Mouse (Mus musculus): ENCODE data around the gene Gde1. TPM values are rescaled to one million over a fixed set of nuclear protein-coding genes. Genes with fewer than 3 reads are reported as not detected.

Gene Gde1
- total RNA-seq, 2 experiments from 2014 or later: 39.4 to 47.5 TPM

- no peak for ATAC-seq (replicated peaks; ENCODE audit: low FRiP score, poor library complexity, severe bottlenecking)
Measured at GRCm38 (mm10) chr7:118708002-118708401, 2.4 kb upstream of the Gde1 start.

DNA sequence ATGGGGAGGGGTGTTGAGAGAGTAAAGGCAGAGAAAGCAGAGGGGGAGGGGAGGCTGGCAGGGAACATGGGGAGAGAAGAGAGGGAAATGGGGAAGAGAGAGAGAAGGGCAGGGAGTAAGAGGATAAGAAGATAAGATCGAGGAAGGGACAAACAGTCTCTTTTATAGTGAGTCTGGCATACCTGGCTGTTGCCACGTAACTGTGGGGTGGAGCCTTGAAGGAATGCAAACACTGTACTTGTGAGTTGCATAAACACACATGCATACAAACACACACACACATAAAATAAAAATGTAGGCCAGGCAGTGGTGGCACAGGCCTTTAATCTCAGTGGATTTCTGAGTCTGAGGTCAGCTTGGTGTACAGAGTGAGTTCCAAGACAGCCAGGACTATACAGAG lies 1.6 kb upstream of the Gde1 start:
- ATAC-seq (replicated peaks; ENCODE audit: low FRiP score, poor library complexity, severe bottlenecking): no peak

DNA sequence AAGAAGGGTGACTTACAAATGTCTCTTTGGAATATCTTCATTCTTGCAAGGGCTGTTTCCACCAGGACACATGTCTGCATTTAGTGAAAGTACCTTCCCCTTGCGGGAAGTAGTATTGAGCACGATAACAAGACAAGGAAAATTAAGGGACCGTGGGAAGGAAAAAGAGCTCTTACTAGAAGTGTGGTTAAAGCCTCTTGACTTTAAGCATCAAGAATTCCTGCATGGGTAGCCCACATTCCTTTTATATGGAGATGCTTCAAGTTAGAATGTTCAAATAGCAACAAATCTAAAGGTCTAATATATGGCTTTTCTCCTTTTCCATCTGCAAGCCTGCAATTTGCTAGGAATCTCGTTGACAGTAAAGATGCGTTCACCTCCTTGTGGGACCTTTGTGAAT lies 910 bp upstream of the Gde1 start:
- ATAC-seq (replicated peaks; ENCODE audit: low FRiP score, poor library complexity, severe bottlenecking): no peak

- no peak for ATAC-seq (replicated peaks; ENCODE audit: low FRiP score, poor library complexity, severe bottlenecking)
Measured at GRCm38 (mm10) chr7:118706051-118706450, 473 bp upstream of the Gde1 start.

DNA sequence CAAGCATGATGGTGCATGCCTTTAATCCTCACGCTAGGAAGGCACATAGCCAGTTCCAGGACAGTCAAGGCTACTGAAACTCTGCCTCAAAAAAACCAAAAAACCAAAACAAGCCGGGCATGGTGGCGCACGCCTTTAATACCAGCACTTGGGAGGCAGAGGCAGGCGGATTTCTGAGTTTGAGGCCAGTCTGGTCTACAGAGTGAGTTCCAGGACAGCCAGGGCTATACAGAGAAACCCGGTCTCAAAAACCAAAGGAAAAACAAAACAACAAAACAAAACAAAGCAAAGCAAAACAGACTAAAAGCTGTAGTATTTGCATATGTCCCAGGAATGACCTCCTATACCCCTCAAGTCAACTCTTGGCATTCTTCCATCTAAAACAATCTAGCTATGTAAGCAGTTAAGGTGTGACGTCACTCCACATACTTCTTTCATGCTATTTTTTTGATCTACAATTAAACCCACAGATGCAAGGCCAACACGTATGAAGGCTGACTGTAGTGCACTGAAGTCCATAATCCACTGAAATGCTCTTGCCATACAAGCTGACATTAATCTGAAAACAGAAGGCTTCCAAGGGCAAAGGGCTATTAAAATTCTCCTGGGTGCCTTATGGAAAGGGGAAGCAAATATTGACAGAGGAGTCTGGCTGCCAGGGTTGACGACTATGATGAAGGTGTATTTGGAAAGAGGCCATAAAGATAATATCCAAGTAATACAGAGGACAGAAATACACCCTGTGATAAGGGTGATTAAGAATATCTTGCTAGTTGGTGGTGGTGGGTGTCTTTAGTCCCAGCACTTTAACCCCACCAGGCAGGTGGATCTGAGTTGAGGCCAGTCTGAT lies 1.4 kb downstream of the Gde1 start:
- ATAC-seq (replicated peaks; ENCODE audit: low FRiP score, poor library complexity, severe bottlenecking): no peak

DNA sequence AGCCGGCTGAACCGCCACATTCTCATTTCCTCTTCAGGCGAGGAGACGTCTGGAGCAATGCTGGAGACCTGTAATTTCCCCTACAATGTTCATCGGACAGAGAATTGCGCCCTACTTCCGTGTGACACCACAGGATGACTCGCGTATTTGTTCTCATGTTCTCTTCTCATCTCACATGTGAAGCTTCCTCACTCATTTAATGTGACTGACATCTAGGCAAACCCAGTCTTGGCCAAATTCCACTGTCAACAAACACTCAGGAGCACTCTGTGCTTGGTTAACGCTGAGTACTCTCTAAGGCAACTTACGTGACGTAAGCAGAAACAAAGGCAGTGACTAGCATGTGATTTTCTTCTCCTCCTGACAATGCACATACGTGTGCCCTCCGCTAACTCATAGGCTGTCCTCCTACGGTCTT lies 2.4 kb downstream of the Gde1 start:
- ATAC-seq (replicated peaks; ENCODE audit: low FRiP score, poor library complexity, severe bottlenecking): no peak

- no peak for ATAC-seq (replicated peaks; ENCODE audit: low FRiP score, poor library complexity, severe bottlenecking)
Measured at GRCm38 (mm10) chr7:118698882-118699281, 6.7 kb downstream of the Gde1 start.

GRCm38 (mm10) chr7:118697168-118697567 lies 8.4 kb downstream of the Gde1 start:
- no peak for ATAC-seq (replicated peaks; ENCODE audit: low FRiP score, poor library complexity, severe bottlenecking)

DNA sequence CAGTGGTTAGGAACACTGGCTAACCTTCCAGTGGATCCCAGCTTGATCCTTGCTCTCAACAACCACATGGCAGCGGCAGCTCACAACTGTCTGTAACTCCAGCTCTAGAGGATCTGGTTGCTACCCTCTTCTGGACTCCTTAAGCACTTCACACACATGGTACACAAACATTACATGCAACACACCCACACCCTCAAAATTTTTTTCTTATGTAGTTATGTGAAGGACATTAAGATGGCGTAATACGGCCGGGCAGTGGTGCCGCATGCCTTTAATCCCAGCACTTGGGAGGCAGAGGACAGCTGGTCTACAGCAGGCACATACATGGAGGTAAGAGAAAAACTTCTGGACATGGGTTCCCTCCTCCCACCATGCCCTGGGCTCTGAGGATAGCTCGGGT lies 9.4 kb downstream of the Gde1 start:
- no peak for ATAC-seq (replicated peaks; ENCODE audit: low FRiP score, poor library complexity, severe bottlenecking)

GRCm38 (mm10) chr7:118691287-118691686 lies 14.3 kb downstream of the Gde1 start:
- no peak for ATAC-seq (replicated peaks; ENCODE audit: low FRiP score, poor library complexity, severe bottlenecking)

GRCm38 (mm10) chr7:118689088-118689487 lies 16.5 kb downstream of the Gde1 start:
- no peak for ATAC-seq (replicated peaks; ENCODE audit: low FRiP score, poor library complexity, severe bottlenecking)

DNA sequence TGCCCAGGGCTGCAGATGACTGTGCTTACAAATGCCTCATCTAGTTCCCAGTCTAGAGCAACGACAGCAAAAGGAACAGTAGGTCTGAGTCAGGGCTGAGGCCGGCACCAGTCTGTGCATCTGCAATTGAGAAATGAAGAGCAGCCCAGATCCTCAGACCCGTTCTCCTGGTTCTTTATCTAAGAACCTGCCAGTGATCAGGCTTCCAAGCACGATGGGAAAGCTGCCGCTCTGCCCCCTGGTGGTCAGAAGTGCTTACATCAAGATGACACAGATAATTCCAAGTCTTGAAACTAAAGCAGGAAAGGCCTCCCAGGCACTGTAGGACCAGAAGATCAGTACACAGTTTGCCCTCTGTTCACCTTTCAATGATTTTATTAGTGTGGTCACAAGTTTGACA lies 17.4 kb downstream of the Gde1 start:
- ATAC-seq (replicated peaks; ENCODE audit: low FRiP score, poor library complexity, severe bottlenecking): peak; percentile 61

GRCm38 (mm10) chr7:118676826-118677225 lies 28.8 kb downstream of the Gde1 start:
- ATAC-seq (replicated peaks; ENCODE audit: low FRiP score, poor library complexity, severe bottlenecking): no peak

DNA sequence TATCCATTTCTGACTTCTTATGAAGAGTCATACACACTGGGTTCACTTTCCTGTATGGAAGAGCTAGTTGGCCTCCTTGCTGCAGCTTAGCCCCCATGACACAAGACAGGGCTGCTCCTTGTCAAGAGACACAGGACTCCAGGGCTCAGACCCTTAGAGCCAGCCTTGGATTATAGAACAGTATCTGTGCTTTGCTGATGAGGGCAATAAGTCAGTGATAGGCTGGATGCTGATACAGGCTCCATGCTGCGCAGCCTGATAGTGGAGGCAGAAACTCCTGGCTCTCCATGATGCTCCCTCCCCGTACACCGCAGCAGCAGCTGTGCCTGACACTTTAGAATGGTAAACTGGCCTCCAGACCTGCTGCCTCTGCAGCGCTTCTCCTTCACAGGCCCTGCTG lies 35.4 kb downstream of the Gde1 start:
- ATAC-seq (replicated peaks; ENCODE audit: low FRiP score, poor library complexity, severe bottlenecking): no peak

GRCm38 (mm10) chr7:118667773-118668172 lies 37.8 kb downstream of the Gde1 start:
- ATAC-seq (replicated peaks; ENCODE audit: low FRiP score, poor library complexity, severe bottlenecking): no peak

DNA sequence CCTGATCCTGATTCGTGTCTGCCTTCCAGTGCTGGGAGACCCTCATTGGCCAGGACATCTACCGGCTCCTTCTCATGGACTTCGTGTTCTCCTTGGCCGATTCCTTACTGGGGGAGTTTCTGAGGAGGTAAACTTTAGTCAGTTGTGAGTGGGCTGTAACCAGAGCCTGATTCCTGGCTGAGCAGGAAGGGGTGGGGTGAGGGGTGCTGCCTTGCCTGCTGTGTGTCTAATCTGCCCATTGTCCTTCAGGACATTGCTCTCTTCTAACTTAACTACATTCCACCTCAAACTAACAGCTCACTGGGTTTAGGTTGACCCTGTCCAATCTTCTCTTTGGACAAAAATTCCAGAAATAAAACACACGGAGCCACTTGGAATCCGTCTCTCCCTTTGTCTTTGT lies 48.8 kb downstream of the Gde1 start:
- ATAC-seq (replicated peaks; ENCODE audit: low FRiP score, poor library complexity, severe bottlenecking): no peak

GRCm38 (mm10) chr7:118652572-118653295 lies 52.8 kb downstream of the Gde1 start:
- no peak for ATAC-seq (replicated peaks; ENCODE audit: low FRiP score, poor library complexity, severe bottlenecking)

DNA sequence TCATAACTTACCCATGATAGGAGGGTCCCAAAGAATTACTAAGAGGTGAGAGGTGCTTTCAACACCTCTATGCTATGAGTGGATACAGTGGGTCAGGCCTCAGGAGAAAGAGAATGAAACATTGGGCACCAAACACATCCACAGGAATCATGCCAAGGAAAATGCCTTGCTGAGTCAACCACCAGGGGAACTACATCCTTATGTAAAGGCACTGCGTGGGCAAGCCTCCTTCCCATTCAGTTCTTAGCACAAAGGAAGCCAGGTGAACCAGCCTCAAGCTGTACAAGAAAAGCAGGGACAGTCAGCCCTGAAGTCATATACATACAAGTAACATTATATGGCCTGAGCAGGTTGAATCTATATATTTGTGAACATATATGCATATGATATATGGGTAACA lies 54.7 kb downstream of the Gde1 start:
- ATAC-seq (replicated peaks; ENCODE audit: low FRiP score, poor library complexity, severe bottlenecking): no peak

DNA sequence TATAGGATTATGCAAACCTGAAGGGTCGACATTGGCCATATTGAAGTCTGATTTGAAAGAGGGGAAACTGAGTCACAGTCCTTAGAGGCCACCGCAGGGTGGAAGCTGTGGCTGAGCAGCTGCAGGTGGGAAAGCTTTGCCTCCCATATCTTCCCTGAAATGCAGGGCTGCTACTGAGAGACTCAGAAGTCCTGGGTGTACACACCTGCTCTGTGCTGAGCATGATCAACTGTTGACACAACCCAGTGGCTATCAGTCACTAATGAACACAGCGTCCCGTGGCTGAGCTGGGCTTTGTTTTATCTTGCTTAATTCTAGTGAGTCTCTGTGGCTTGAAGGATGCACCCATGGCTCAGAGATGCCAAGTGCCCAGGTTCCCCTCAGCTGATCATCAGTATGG lies 55.5 kb downstream of the Gde1 start:
- no peak for ATAC-seq (replicated peaks; ENCODE audit: low FRiP score, poor library complexity, severe bottlenecking)

DNA sequence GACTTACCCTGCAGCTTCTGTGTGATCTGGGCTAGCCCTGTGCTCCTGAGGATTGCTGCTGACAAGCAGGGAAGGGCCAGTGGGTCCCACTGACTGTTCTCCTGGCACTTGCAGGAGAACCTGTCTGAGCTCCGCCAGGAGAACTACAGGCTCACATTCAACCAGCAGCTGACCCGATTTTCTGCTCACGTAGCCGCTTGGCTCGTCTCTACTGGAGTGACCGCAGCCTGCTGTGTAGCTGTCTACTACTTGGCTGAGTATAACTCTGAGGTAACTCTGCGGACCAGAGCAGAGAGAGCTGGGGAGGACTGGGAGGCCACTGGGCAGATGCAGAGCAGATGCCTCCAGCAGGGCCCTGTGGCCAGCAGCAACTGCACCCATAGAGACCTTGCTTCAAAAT lies 56.2 kb downstream of the Gde1 start:
- no peak for ATAC-seq (replicated peaks; ENCODE audit: low FRiP score, poor library complexity, severe bottlenecking)

GRCm38 (mm10) chr7:118646237-118646636 lies 59.3 kb downstream of the Gde1 start:
- ATAC-seq (replicated peaks; ENCODE audit: low FRiP score, poor library complexity, severe bottlenecking): no peak
